Mouse (Mus musculus) telencephalon, adult 2 months (tissue): ENCODE measurements at regions not wholly inside any gene's neighbourhood (a gene's known extent, or its start where the extent isn't known, plus 50 kb on each side); places are given as distances from the start of the nearest gene placed in this dataset.
A peak's percentile ranks its signal among the peaks of the same experiment; 100 is the strongest.
"Not testable (repeated sequence)": the region's sequence is repeated elsewhere in the genome, so short reads cannot be mapped to it uniquely, and the experiment has no call there.

Source experiments
- DNase-seq: peaks from one replicate; pipeline ENCODE4 v3.0.0-alpha.2; 2011; ENCODE audit warnings: low read depth, low spot score

DNA sequence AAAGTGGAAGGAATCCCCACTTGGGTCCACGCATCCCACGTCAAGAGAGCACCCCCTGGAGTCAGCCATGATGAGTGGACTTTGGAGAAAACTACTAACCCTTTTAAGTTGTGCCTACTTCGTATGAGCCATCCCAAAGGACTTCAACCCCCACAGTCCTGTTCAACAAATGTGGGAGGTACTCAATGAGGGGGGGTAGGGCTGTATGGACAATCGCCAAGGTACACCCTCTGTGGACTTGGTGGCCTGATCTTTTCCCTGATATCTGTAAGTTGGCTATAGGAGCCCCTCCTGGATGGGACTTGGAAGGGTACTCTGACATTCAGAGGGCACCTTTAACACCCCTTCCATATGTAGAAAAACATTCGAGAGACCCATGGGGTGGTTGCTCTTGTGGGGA, 256.5 kb upstream of the Olfr161 start:
- not testable (repeated sequence) for DNase-seq

DNA sequence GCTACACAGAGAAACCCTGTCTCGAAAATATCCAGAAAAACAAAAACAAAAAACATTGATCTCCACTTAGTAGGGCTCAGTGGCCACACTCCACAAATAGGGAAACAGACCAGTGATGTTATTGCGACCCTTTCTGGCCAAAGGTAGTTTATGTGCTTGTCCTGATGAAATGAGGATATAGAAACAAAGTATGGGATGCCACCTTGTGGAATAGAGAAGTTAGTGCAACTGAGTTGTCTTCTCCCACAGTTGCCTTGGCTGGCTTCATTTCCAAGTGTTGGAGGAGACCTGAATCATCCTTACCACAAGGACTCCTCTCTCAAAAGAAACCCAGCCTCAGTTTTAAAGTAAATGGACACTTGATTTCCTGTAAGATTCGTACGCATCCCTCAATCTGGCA, 247.5 kb upstream of the Olfr161 start:
- not testable (repeated sequence) for DNase-seq

DNA sequence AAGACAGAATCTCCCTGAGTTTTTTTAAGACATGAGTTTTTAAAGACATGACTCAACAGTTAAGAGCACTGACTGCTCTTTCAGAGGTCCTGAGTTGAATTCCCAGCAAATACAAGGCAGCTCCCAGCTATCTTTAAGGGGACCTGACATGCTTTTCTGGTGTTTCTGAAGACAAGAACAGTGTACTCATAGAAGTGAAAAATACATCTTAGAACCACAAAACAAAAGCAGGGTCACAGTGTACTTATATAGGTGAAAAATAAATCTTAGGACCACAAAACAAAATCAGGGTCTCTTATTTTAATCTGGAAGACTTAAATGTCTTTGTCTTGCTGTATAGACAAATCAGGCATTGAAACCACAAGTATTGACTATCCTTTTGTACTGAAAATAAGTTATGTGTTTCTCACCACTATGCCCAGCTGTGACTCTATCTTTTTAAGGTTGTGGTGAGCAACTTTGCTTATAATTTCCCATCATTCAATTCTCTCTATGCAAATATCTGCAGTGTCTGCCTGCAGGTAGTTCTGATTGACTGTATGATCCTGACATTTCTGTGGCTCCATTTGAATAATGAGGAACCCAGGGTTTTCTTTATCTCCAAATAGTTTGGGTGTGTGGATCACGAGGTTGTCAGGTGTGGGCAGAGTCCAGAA, 246.0 kb upstream of the Olfr161 start:
- not testable (repeated sequence) for DNase-seq

DNA sequence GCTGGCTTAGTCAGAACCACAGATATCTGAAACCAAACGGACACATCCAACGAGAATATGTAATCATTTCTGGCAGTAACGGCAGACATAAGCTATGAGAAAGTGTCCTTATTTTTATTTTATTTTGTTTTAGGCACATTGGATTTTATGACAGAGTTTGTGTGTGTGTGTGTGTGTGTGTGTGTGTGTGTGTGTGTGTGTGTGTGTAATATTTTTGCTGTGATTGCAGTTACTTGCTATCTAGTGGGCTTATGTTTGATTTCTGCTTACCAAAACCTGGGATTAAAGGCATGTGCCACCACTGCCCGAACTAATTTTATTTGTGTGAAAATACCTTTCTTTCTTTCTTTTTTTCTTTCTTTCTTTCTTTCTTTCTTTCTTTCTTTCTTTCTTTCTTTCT, 241.5 kb upstream of the Olfr161 start:
- not testable (repeated sequence) for DNase-seq

DNA sequence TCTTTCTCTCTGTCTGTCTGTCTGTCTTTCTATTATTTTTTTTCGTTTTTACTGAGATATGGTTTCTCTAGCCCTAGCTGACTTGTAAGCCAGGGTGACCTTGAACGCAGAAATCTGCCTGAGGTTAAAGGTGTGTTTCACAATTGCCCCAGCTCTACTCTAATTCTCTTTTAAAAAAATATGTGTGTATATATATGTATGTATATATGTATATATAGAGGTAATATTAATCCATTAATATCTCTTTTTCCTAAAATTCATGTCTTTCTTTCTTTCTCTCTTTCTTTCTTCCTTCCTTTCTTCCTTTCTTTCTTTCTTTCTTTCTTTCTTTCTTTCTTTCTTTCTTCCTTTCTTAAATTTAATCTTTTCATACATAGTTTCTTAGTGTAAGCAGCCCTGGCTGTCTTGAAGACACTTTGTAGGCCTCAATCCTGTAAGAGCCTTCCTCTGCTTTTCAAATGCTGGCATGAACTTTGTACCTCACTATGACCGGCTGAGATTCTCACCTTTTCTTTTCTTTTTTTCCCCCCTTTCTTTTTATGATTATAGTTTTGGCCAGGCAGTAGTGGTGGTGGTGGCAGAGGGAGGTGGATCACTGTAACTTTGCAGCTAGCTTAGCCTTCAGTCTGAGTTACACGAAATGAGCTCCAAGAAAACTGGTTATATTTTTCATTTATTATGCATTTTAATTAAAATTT, 240.8 kb upstream of the Olfr161 start:
- DNase-seq: not testable (repeated sequence)

DNA sequence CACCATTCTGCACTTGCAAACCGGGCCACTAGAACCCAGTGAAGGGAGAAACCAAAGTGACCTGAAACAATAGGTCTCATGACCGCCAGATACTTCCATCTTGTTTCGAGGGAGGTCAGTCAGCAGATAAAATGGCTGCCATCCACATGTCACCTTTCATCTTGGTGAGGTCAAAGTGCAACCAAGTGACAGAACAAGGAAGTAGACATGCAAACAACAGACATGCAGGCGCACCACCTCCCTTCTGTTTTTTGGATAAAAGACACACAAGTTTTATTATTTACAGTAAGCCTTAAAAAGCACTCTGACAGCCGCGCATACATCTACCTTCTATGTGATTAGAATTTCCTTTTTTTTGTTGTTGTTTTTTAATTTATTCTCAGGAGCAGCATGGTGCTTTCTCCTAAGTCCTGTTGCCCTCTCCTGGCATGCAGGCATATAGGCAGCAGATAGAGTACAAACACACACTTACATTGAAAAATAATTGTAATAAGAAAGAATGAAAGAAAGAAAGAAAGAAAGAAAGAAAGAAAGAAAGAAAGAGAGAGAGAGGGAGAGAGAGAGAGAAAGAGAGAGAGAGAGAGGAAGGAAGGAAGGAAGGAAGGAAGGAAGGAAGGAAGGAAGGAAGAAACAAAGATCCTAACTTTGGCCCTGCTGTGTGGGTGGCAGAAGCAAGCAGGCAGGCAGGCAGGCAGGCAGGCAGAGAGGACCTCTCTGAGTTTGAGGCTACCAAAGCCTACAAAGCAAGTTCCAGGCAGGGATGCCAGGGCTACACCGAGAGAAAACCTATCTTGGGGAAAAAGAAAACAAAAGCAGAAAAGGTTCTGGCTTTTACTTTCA, 240.0 kb upstream of the Olfr161 start:
- peak; percentile 11 for DNase-seq

DNA sequence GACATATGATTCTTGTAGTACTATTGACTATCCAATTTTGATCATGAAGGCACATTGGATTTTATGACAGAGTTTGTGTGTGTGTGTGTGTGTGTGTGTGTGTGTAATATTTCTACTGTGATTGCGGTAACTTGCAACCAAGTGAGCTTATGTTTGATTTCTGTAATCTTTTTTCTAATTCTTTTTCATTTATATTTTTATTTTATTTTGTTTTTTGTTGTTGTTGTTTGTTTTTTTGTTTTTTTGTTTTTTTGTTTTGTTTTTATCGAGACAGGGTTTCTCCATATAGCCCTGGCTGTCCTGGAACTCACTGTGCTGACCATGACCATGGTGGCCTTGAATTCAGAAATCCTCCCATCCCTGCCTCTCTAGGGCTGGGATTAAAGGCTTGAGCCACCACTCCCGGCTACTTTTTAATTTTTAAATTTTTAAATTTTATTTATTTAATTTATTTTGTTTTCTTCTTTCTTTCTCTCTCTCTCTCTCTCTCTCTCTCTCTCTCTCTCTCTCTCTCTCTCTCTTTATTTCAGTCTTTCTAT, 239.3 kb upstream of the Olfr161 start:
- DNase-seq: not testable (repeated sequence)
